Mouse (Mus musculus) thymus, adult 2 months (tissue): ENCODE measurements around the gene Samd15. TPM values are rescaled to one million over a fixed set of nuclear protein-coding genes. Genes with fewer than 3 reads are reported as not detected.
"Not testable (repeated sequence)": the region's sequence is repeated elsewhere in the genome, so short reads cannot be mapped to it uniquely, and the experiment has no call there.

Source experiments
- DNase-seq: peaks from one replicate; pipeline ENCODE4 v3.0.0; 2021
- H3K27ac ChIP-seq: fragments of 200-500 bp; 2 replicates; pipeline ENCODE4 v1.5.1; 2012; ENCODE audit warnings: low read length, control low read depth; ENCODE audit not compliant: control insufficient read depth, insufficient read depth
- H3K27me3 ChIP-seq: fragments of 200-500 bp; 2 replicates; pipeline ENCODE4 v1.6.1; 2012; ENCODE audit warnings: mild to moderate bottlenecking, low read length, moderate library complexity, mixed read lengths; ENCODE audit not compliant: control insufficient read depth, insufficient read depth
- H3K36me3 ChIP-seq: fragments of 200-500 bp; 2 replicates; pipeline ENCODE4 v1.6.1; 2012; ENCODE audit warnings: mild to moderate bottlenecking, low read length, moderate library complexity; ENCODE audit not compliant: control insufficient read depth, insufficient read depth
- H3K4me1 ChIP-seq: fragments of 200-500 bp; replicated peaks from 2 replicates; pipeline ENCODE4 v1.6.1; 2012; ENCODE audit warnings: low read length; ENCODE audit not compliant: control insufficient read depth, insufficient read depth
- H3K4me3 ChIP-seq: fragments of 200-500 bp; 2 replicates; pipeline ENCODE4 v1.5.1; 2012; ENCODE audit warnings: mild to moderate bottlenecking, low read length, control low read depth, moderate library complexity; ENCODE audit not compliant: control insufficient read depth, insufficient read depth
- CTCF ChIP-seq: fragments of 200-500 bp; IDR thresholded peaks from 2 replicates; pipeline ENCODE4 v1.5.1; 2012; ENCODE audit warnings: mild to moderate bottlenecking, control low read depth, low read length, moderate library complexity, borderline replicate concordance; ENCODE audit not compliant: control insufficient read depth, poor library complexity, insufficient read depth; ENCODE audit errors: extremely low read depth
- POLR2A ChIP-seq: fragments of 200-500 bp; IDR thresholded peaks from 2 replicates; pipeline ENCODE4 v1.6.1; 2012; ENCODE audit warnings: mild to moderate bottlenecking, low read length, control low read depth, moderate library complexity; ENCODE audit not compliant: control insufficient read depth, poor library complexity, insufficient read depth; ENCODE audit errors: extremely low read depth
- WGBS: fragments of 180-500 bp; shearing (Covaris S2); methylation state at CpG from one replicate; pipeline ENCODE4 v1.1.7; 2018; 5-methylcytosine and 5-hydroxymethylcytosine counted together
- polyA plus RNA-seq: library from polyadenylated mRNA; depleted of rRNA; stranded (reverse); fragments of >200 nt; gene quantifications from 2 replicates; pipeline ENCODE4 v1.2.3, GENCODE M21; 2012

The Samd15 gene
- polyA plus RNA-seq, 1 experiment: 0.49 TPM

DNA sequence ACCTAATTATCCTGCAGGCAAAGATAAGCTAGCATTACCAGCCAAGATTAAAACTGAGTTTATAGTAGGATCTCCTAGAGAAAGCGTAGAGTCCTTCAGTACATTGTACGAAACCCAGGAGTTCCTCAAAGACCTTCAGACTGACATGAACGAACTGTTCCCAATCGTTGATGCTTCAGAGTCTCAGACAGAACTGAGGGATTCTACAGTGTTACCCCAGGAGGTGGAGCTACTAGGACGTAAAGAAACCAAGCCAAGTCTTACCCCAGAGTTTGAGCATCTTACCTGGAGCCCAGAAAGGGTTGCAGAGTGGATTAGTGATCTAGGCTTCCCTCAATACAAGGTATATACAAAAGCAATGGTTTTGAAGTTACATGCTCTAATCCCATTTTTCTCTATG is 2.2 kb downstream of the Samd15 start:
- H3K4me3 ChIP-seq: no peak overlapping the region
- no peak overlapping the region for H3K27ac ChIP-seq
- no peaks in the 10 kb centered on the region for H3K27me3 ChIP-seq
- no peaks in the 10 kb centered on the region for H3K36me3 ChIP-seq
- DNase-seq: no peak
- peaks cover 7% of the 10 kb centered on the region for H3K4me1 ChIP-seq
- 66% methylated on average over 5 of the region's 5 CpGs for WGBS
- TF ChIP-seq POLR2A (no peak), CTCF (no peak)

GRCm38 (mm10) chr12:87205789-87206188 is 6.3 kb downstream of the Samd15 start:
- H3K27ac ChIP-seq, DNase-seq, H3K36me3 ChIP-seq, H3K4me1 ChIP-seq, H3K4me3 ChIP-seq, H3K27me3 ChIP-seq: not testable (repeated sequence)
- 96% methylated on average over 5 of the region's 5 CpGs for WGBS

- Histone ChIP-seq H3K27ac (no peak overlapping the region), H3K27me3 (no peaks in the 10 kb centered on the region), H3K4me1 (no peaks in the 10 kb centered on the region), H3K4me3 (no peak overlapping the region), H3K36me3 (no peaks in the 10 kb centered on the region)
- no peak for DNase-seq
- TF ChIP-seq CTCF (no peak), POLR2A (no peak)
- 91% methylated on average over 2 of the region's 2 CpGs for WGBS
Measured at GRCm38 (mm10) chr12:87212844-87213606, 13.5 kb downstream of the Samd15 start.

- Histone ChIP-seq H3K27me3 (no peaks in the 10 kb centered on the region), H3K4me1 (no peaks in the 10 kb centered on the region), H3K27ac (no peak overlapping the region), H3K36me3 (no peaks in the 10 kb centered on the region), H3K4me3 (no peak overlapping the region)
- no peak for DNase-seq
- TF ChIP-seq CTCF: no peak
- no peak for TF ChIP-seq POLR2A
- 46% methylated on average over 2 of the region's 2 CpGs for WGBS
Measured at GRCm38 (mm10) chr12:87216053-87216452, 16.5 kb downstream of the Samd15 start.

GRCm38 (mm10) chr12:87217596-87217995 is 18.1 kb downstream of the Samd15 start:
- no peak for DNase-seq
- Histone ChIP-seq H3K4me3 (no peak overlapping the region), H3K27ac (no peak overlapping the region), H3K27me3 (no peaks in the 10 kb centered on the region), H3K4me1 (no peaks in the 10 kb centered on the region), H3K36me3 (no peaks in the 10 kb centered on the region)
- TF ChIP-seq POLR2A: no peak
- no peak for TF ChIP-seq CTCF

- no peak overlapping the region for H3K4me3 ChIP-seq
- TF ChIP-seq CTCF (no peak), POLR2A (no peak)
- H3K27ac ChIP-seq: no peak overlapping the region
- no peaks in the 10 kb centered on the region for H3K36me3 ChIP-seq
- H3K4me1 ChIP-seq: no peaks in the 10 kb centered on the region
- no peak for DNase-seq
- no peaks in the 10 kb centered on the region for H3K27me3 ChIP-seq
- WGBS: 93% methylated on average over 7 of the region's 7 CpGs
Measured at GRCm38 (mm10) chr12:87219362-87219761, 19.8 kb downstream of the Samd15 start.

- Histone ChIP-seq H3K36me3 (no peaks in the 10 kb centered on the region), H3K4me1 (peaks cover 3% of the 10 kb centered on the region; the same call in 1 of the 2 replicates), H3K4me3 (no peak overlapping the region), H3K27ac (no peak overlapping the region), H3K27me3 (no peaks in the 10 kb centered on the region)
- DNase-seq: peak; percentile 4
- 64% methylated on average over 10 of the region's 10 CpGs for WGBS
- TF ChIP-seq CTCF (no peak), POLR2A (no peak)
Measured at GRCm38 (mm10) chr12:87224950-87225349, 25.4 kb downstream of the Samd15 start.
